Mouse (Mus musculus) lung, adult 2 months (tissue): ENCODE measurements around the gene Qtrt2.

Source experiments
- CTCF ChIP-seq: fragments of 200-500 bp; IDR thresholded peaks from 2 replicates; pipeline ENCODE4 v1.5.1; 2011; ENCODE audit warnings: mild to moderate bottlenecking, low read length, control low read depth; ENCODE audit not compliant: insufficient read depth
- POLR2A ChIP-seq: fragments of 200-500 bp; IDR thresholded peaks from 2 replicates; pipeline ENCODE4 v1.6.1; 2011; ENCODE audit warnings: low read depth, mild to moderate bottlenecking, control low read depth, low read length, borderline replicate concordance; ENCODE audit errors: extremely low read depth

GRCm38 (mm10) chr16:43934856-43935255 is 8.2 kb upstream of the Qtrt2 start:
- TF ChIP-seq POLR2A (no peak), CTCF (no peak)
